Mouse (Mus musculus) left cerebral cortex, postnatal 4 days (tissue): ENCODE results near the gene Tcte2. TPM values are rescaled to one million over a fixed set of nuclear protein-coding genes. Genes with fewer than 3 reads are reported as not detected.
"Not testable (repeated sequence)": the region's sequence is repeated elsewhere in the genome, so short reads cannot be mapped to it uniquely, and the experiment has no call there.

ENCODE experiments used
- DNase-seq: peaks from one replicate; pipeline ENCODE4 v3.0.0-alpha.2; 2022
- intact Hi-C: fragments of 180-260 bp; cut with DNase I; formaldehyde crosslinking; loops from one replicate; pipeline ENCODE4 v1.15.1; 2025
- total RNA-seq, 2 experiments: library from RNA; stranded (reverse); gene quantifications; 2 replicates each; pipeline ENCODE4 v1.2.3; 2021

Tcte2 gene
- total RNA-seq, 2 experiments from 2014 or later, result 24.6 to 30.6 TPM

DNA sequence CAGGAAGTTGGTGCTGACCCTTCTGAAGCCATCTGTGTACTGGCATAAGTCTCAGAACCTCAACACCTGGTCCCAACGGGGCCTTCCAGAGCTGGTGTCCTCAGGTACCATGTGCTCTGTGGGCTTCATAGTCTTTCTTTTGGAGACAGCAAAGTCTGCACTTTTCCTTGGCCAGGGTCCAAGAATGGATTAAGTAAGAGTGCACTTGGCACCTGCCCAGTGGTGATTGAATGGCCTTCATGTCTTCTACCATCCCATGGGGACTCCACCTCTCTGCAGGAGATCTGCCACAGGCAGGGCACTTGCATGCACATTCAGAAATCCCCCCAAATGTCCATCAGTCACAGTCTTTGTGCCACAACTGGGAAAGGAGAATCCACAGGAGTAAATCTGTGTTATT is 74.0 kb downstream of the Tcte2 start:
- intact Hi-C loops, result no loop called here
- no peak for DNase-seq

- intact Hi-C loops, result no loop called here
- no peak for DNase-seq
These were observed 74.5 kb downstream of the Tcte2 start for GRCm38 (mm10) chr17:13687086-13687485.

DNA sequence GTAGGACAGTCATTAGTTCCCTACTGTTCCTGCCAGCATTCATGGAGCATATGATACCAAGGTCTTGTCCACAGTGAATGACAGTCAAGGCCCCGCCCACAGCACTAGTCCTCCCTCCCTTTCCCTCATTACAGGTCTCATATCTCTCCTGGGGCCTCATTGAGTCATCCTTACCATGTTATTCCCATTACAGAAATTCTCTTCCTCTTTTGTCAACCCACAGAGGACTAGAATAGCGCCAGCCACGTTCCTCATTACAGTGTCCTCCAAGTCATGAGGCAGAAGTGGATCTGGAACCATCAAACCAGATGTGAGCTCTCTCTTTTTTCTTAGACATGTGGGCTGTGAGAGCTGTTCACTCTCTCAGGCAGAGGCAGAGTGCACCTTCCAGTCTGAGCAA is 76.0 kb downstream of the Tcte2 start:
- intact Hi-C loops, result no loop called here

DNA sequence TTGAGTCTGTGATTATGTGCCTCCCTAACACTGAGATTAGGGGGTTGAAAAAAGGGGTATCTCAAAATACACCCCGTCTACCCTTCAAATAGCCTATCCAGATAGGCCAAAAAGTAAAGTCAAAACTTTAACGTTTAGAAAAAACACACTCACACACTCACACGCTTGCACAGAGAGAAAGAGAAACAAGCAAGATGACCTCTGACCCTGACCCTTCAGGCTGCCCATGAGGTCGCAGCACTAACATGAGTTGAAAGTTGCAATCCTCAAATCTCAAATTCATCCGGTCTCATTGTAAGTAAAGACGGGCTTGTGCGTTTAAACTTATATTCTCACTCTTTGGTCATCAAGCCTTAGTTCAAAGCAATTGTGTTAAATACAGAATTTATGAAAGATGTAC is 77.4 kb downstream of the Tcte2 start:
- intact Hi-C loops, result loop anchor here (5.0 kb wide), 1 partner anchor 73 kb away; no protein-coding TSS in a partner anchor
- no peak for DNase-seq

More for the DNA sequence above, 76.0 kb downstream of the Tcte2 start:
- no peak for DNase-seq

DNA sequence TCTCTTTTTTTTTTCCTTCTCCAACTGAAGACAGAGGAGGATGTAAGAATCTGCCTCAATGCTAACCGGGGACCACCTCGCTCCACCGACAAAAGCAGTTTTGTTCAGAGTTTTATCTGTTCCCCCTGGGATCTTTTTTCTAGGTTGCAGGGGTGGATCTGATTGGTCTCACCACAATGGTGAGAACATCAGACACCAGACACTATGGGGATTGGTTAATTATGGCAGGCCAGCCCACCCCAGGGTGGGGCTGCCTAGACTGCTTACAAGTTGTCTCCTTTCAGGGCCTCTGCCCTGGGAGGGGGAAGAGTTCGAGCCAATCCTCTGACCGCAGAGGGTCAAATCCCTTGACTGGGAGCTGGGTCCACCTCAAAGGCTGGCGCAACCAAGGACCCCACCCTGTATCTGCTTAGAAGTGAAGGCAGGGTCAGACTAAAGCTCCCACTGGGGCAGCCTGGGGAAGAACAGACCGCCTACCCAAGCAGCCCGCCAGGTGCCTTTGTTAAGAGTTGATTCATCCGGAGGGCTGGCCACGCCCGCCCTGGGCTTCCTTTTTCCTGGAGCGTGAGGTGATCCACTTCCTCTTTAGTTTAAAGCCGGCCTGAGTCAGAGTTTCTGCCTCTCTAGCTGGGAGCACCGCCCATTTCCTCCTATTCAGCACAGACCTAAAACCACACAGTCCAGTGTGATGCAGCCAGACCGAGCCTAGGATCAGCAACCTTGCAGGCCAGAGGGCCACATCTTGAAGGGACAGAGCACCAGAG is 78.0 kb downstream of the Tcte2 start:
- DNase-seq, result no peak
- intact Hi-C loops, result loop anchor here (5.0 kb wide), 1 partner anchor 74 kb away; no protein-coding TSS in a partner anchor

DNA sequence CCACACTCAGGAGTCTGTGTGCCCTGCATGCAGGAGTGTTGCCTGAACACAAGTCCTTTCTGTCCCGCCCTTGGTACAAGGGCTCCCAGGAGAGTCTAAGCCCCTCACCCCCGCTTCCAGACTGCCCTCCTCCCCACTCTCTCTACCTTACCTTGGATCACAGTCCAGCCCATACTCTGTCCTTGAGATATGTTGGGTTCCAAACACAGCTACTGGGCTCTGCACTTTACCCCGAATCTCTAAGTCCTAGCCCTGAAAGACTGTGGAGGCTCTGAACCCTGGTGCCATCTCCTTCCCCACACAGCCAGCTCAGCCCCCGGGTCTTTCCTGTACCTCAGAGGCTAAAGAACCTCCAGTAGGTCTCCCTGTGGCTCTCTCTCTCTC is 78.6 kb downstream of the Tcte2 start:
- intact Hi-C loops, result loop anchor here (5.0 kb wide), 1 partner anchor 74 kb away; no protein-coding TSS in a partner anchor
- DNase-seq, result no peak

- no peak for DNase-seq
- intact Hi-C loops, result loop anchor here (5.0 kb wide), 1 partner anchor 75 kb away; no protein-coding TSS in a partner anchor
These were observed 79.1 kb downstream of the Tcte2 start for GRCm38 (mm10) chr17:13682378-13683026.

DNA sequence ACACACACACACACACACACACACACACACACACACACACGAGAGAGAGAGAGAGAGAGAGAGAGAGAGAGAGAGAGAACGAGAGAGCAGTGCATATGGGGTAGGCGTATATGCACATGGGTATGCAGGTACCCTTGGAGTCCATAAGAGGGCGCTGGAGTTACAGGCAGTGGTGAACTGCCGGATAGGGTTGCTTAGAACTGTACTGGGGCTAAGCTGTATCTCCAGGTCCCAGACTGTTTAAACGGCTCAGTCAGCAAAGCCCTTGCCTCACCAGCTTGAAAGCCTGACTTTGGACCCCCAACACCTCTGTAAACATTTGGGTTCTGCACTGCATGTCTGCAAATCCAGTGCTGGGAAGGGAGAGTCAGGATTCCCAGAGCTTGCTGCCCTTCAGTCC is 79.9 kb downstream of the Tcte2 start:
- intact Hi-C loops, result loop anchor here (5.0 kb wide), 1 partner anchor 76 kb away; no protein-coding TSS in a partner anchor
- DNase-seq, result no peak

DNA sequence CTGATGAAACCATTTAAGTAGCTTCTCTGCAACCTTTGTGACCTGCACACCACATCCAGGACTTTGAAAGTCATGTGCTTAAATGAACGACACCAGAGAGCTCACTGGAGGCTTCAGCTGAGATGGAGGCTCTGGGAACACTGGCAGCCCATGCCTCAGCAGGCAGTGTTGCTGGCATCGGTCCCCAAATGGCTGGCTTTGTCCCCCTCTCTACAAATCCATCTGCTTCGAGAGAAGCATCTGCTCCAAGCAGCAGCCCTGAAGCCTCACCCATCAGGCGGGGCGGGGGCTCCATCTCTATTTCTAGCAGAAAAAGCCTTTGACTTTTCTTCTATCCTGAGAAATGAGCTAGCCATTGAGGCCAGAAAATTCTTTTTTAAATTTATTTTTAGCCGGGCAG is 80.5 kb downstream of the Tcte2 start:
- peak; percentile 96 for DNase-seq
- intact Hi-C loops, result loop anchor here (5.0 kb wide), 1 partner anchor 76 kb away; no protein-coding TSS in a partner anchor

GRCm38 (mm10) chr17:13680318-13680717 is 81.3 kb downstream of the Tcte2 start:
- no peak for DNase-seq
- intact Hi-C loops, result loop anchor here (5.0 kb wide), 1 partner anchor 77 kb away; no protein-coding TSS in a partner anchor

- DNase-seq, result no peak
- intact Hi-C loops, result loop anchor here (5.0 kb wide), 2 partner anchors 78 to 207 kb away; no protein-coding TSS in a partner anchor
These were observed 81.9 kb downstream of the Tcte2 start for GRCm38 (mm10) chr17:13679725-13680124.

GRCm38 (mm10) chr17:13677225-13678148 is 84.1 kb downstream of the Tcte2 start:
- no peak for DNase-seq
- intact Hi-C loops, result loop anchor here (5.0 kb wide), 1 partner anchor 205 kb away; no protein-coding TSS in a partner anchor

DNA sequence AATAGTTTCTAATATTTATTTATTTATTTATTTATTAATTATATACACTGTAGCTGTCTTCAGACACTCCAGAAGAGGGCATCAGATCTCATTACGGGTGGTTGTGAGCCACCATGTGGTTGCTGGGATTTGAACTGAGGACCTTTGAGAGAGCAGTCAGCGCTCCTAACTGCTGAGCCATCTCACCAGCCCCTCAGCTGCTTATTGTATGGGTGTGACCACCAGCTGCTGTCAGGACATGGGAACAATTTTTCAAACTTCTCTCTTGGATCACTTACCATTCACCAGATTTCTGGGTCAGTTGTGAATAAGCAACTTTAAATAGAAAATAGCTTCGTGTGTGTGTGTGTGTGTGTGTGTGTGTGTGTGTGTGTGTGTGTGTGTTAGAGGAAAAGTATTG is 85.5 kb downstream of the Tcte2 start:
- DNase-seq, result not testable (repeated sequence)
- intact Hi-C loops, result loop anchor here (5.0 kb wide), 1 partner anchor 204 kb away; no protein-coding TSS in a partner anchor

GRCm38 (mm10) chr17:13675630-13676029 is 86.0 kb downstream of the Tcte2 start:
- intact Hi-C loops, result loop anchor here (5.0 kb wide), 1 partner anchor 203 kb away; no protein-coding TSS in a partner anchor

DNA sequence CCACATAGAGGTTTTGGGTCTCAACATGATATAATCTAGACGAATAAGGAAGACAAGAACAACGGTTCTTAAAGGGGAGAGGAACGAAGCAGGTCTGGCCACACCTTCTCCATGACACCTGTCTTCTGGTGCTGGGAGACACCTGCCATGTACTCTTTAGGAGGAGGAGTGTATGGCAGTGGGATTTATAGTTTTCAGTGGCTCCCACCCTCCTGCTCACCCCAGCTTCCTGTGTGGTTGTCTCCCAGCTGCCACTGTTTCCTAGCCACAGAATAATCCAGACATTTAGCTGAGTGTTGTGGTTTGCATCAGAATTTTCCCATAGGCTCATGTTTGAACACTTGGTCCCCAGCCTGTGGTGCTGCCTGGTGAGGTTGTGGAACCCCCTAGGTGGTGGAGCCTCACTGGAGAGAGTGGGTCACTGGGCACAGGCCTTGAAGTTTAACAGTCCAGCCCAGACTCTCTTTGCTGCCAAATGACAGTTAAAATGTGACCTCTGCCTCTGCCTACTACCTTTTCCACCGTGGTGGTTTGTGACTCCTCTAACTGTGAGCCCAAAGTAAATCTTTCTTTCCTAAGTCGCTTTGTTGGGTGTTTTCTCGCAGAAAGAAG is 86.8 kb downstream of the Tcte2 start:
- no peak for DNase-seq
- intact Hi-C loops, result loop anchor here (5.0 kb wide), 1 partner anchor 202 kb away; no protein-coding TSS in a partner anchor

More at GRCm38 (mm10) chr17:13675630-13676029, 86.0 kb downstream of the Tcte2 start:
- no peak for DNase-seq

DNA sequence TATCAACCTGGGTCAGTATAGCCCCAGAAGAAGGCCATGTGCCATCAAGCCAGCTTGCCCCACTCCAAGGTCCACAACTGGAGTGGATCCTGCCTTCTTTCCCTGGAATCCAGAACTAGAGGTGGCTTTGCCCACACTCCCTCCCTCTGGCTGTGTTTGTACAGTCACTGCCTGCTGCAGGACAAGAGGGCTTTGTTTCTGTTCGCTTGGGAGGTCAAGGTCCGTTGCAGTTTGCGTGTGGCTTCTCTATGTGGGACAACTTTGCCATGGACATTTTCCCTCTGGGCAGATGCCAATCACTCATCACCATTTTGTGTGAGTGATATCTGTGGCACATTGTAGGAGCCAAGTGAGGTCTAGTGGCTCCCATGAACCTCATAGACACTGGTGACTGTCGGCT is 89.9 kb downstream of the Tcte2 start:
- intact Hi-C loops, result no loop called here
- no peak for DNase-seq

- DNase-seq, result no peak
- intact Hi-C loops, result no loop called here
These were observed 91.4 kb downstream of the Tcte2 start for GRCm38 (mm10) chr17:13670227-13670626.

DNA sequence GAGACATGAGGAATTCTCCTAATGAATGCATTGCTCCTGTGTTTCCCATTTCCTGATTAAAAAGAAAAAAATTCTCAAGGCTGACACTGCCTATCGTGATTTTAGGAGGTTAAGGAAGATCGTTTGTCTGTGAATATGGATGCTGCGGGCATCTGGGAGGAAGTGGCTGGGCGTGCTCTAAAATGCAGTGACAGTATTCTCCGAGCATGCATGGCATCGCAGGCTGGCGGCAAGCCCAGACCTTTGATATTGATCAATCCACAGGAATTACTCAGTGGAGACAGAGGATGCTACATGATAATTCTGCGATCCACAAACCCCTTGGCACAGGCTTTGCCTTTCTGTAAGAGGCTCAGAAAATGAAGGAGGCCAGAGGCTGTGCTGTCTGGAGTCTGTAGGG is 92.4 kb downstream of the Tcte2 start:
- intact Hi-C loops, result no loop called here
- DNase-seq, result peak; percentile 78

DNA sequence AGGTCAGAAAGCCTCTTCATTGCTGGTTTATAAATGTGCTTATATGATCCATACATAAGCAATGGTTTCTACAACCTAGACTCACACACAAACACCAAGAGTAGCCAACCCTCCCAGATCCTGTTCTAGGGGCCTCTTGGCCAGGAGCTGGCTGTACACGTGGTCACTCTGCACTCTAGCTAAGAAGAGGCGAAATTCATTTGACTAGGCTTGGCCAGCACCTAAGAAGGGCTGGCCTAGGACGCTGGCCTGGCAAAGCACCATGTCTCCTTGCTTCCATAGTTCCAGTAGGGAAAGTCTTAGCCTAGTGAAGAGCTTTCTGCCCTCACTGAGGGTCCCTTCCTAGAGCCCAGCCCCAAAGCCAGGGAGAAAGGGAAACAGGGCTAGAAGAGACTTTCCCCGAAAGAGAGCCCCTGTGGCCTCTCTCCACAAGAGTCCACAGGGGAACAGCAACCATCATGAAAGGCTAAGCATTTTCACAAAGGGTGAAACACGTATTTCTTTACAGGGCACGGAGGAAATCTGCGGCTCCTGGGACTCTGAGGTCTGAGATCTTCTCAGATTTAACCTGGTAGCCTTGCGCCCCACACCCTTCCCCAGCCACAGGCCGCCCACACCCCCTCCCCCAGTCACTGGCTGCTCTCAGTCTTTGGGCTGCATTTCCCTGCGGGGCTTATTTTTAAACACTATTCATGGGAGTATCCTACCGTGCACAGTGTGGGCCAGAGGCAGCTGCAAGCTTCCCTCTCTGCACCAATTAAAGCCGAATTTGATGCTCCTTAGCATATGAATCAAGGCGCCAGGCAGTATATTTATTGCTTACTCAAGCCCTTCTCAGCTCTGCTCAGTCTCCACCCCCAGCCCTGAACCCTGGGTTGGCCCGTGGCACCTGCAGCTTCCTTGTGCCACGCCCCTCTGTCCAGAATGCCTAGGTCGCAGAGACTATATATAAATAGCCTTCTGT is 93.3 kb downstream of the Tcte2 start:
- DNase-seq, result no peak
- intact Hi-C loops, result no loop called here
